Mouse (Mus musculus): ENCODE data around the gene Dcpp2. TPM values are rescaled to one million over a fixed set of nuclear protein-coding genes. Genes with fewer than 3 reads are reported as not detected.

The Dcpp2 gene
- polyA plus RNA-seq, 1 experiment from 2014 or later: not detected

Other genes with a start within 250 kb of the Dcpp2 start
- gene Mmp25, start 235.6 kb upstream of the Dcpp2 start, polyA plus RNA-seq (2014; fragmentation: Nextera tagmentation; extraction: Ambion mirVana): 0.27 TPM in 1 of 2 replicates, not detected in the other
- gene Bicdl2, start 220.4 kb upstream of the Dcpp2 start, polyA plus RNA-seq (2014; fragmentation: Nextera tagmentation; extraction: Ambion mirVana): 0.37 TPM in 1 of 2 replicates, not detected in the other
- gene Hcfc1r1, start 207.3 kb upstream of the Dcpp2 start, polyA plus RNA-seq (2014; fragmentation: Nextera tagmentation; extraction: Ambion mirVana): 36.5 and 36.6 TPM in 2 replicates
- gene Thoc6, start 207.0 kb upstream of the Dcpp2 start, polyA plus RNA-seq (2014; fragmentation: Nextera tagmentation; extraction: Ambion mirVana): 48.9 and 50.7 TPM in 2 replicates
- gene Tnfrsf12a, start 203.4 kb upstream of the Dcpp2 start, polyA plus RNA-seq (2014; fragmentation: Nextera tagmentation; extraction: Ambion mirVana): 7.9 and 9.5 TPM in 2 replicates
- 9.9 and 11.4 TPM in 2 replicates for gene Cldn6, start 201.6 kb upstream of the Dcpp2 start, polyA plus RNA-seq (2014; fragmentation: Nextera tagmentation; extraction: Ambion mirVana)
- 0.49 and 0.56 TPM in 2 replicates for gene Cldn9, start 196.9 kb upstream of the Dcpp2 start, polyA plus RNA-seq (2014; fragmentation: Nextera tagmentation; extraction: Ambion mirVana)
- 0.11 TPM in 1 of 2 replicates, not detected in the other for gene 1520401A03Rik, start 158.1 kb upstream of the Dcpp2 start, polyA plus RNA-seq (2014; fragmentation: Nextera tagmentation; extraction: Ambion mirVana)
- 51.5 and 60.2 TPM in 2 replicates for gene Pkmyt1, start 154.5 kb upstream of the Dcpp2 start, polyA plus RNA-seq (2014; fragmentation: Nextera tagmentation; extraction: Ambion mirVana)
- gene Paqr4, start 140.0 kb upstream of the Dcpp2 start, polyA plus RNA-seq (2014; fragmentation: Nextera tagmentation; extraction: Ambion mirVana): 10.4 and 11.4 TPM in 2 replicates
- 0.60 and 0.73 TPM in 2 replicates for gene Kremen2, start 135.0 kb upstream of the Dcpp2 start, polyA plus RNA-seq (2014; fragmentation: Nextera tagmentation; extraction: Ambion mirVana)
- 39.1 and 42.3 TPM in 2 replicates for gene Flywch1, start 109.3 kb upstream of the Dcpp2 start, polyA plus RNA-seq (2014; fragmentation: Nextera tagmentation; extraction: Ambion mirVana)
- 9.4 and 10.6 TPM in 2 replicates for gene Flywch2, start 94.8 kb upstream of the Dcpp2 start, polyA plus RNA-seq (2014; fragmentation: Nextera tagmentation; extraction: Ambion mirVana)
- gene Srrm2, start 90.3 kb upstream of the Dcpp2 start, polyA plus RNA-seq (2014; fragmentation: Nextera tagmentation; extraction: Ambion mirVana): 355 and 398 TPM in 2 replicates
- 744 and 795 TPM in 2 replicates for gene Elob, start 51.7 kb upstream of the Dcpp2 start, polyA plus RNA-seq (2014; fragmentation: Nextera tagmentation; extraction: Ambion mirVana)
- gene Prss33, start 44.8 kb upstream of the Dcpp2 start, polyA plus RNA-seq (2014; fragmentation: Nextera tagmentation; extraction: Ambion mirVana): not detected in 2 replicates
- not detected in 2 replicates for gene Prss32, start 37.0 kb upstream of the Dcpp2 start, polyA plus RNA-seq (2014; fragmentation: Nextera tagmentation; extraction: Ambion mirVana)
- gene Prss41, start 36.7 kb upstream of the Dcpp2 start, polyA plus RNA-seq (2014; fragmentation: Nextera tagmentation; extraction: Ambion mirVana): 0.84 and 1.2 TPM in 2 replicates
- gene Prss21, start 12.8 kb upstream of the Dcpp2 start, polyA plus RNA-seq (2014; fragmentation: Nextera tagmentation; extraction: Ambion mirVana): not detected in 2 replicates
- gene Dcpp1, start within 50 bp of the Dcpp2 start, polyA plus RNA-seq (2014; fragmentation: Nextera tagmentation; extraction: Ambion mirVana): not detected in 2 replicates
- gene Dcpp3, start 36.6 kb downstream of the Dcpp2 start, polyA plus RNA-seq (2014; fragmentation: Nextera tagmentation; extraction: Ambion mirVana): not detected in 2 replicates
- gene Sbp, start 60.8 kb downstream of the Dcpp2 start, polyA plus RNA-seq (2014; fragmentation: Nextera tagmentation; extraction: Ambion mirVana): not detected in 2 replicates
- gene Sbpl, start 74.4 kb downstream of the Dcpp2 start, polyA plus RNA-seq (2014; fragmentation: Nextera tagmentation; extraction: Ambion mirVana): not detected in 2 replicates
- not detected in 2 replicates for gene Prss30, start 99.7 kb downstream of the Dcpp2 start, polyA plus RNA-seq (2014; fragmentation: Nextera tagmentation; extraction: Ambion mirVana)
- 0.21 TPM in 1 of 2 replicates, not detected in the other for gene Prss22, start 117.2 kb downstream of the Dcpp2 start, polyA plus RNA-seq (2014; fragmentation: Nextera tagmentation; extraction: Ambion mirVana)
- gene Prss27, start 157.3 kb downstream of the Dcpp2 start, polyA plus RNA-seq (2014; fragmentation: Nextera tagmentation; extraction: Ambion mirVana): not detected in 2 replicates
- 43.0 and 46.8 TPM in 2 replicates for gene Kctd5, start 192.6 kb downstream of the Dcpp2 start, polyA plus RNA-seq (2014; fragmentation: Nextera tagmentation; extraction: Ambion mirVana)